Mouse (Mus musculus) liver, embryonic 14.5 days (tissue): ENCODE measurements around the gene Arglu1.

Experiments used
- CTCF ChIP-seq: IDR thresholded peaks from 2 replicates; pipeline ENCODE4 v1.5.1; 2016; ENCODE audit warnings: antibody characterized with exemption, low read depth, control low read depth
- EP300 ChIP-seq: IDR thresholded peaks from 2 replicates; pipeline ENCODE4 v1.6.1; 2016; ENCODE audit warnings: antibody characterized with exemption, low read depth

DNA sequence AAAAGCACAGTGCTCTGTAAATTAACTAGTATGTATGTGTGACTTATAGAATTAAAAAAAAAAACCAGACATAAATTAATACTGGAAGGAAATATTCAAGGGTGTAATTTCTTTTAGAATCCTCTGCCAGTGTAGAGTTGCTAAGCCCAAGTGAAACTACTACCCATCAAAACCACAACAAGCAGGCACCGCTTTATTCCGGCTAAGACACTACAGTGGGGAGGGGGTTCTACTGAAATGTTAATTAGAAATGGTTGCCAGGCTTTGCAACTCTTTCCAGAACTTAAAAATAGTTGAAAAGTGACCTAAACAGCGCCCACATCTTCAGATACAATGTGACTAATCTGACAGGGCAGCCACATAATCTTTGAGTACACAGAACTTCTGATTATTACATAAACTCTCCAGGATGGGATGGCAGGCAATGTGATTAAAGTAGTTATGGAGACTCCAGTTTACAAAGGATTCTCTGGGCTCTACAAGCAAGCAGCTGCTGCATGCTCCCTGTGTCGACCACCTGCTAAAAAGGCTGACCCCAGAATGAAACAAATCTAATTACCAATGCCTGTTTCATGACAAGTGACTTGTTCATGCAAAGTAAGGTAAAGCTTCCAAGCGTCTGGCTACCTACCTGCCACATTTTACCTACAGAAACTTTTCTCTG lies 32.5 kb downstream of the Arglu1 start:
- TF ChIP-seq CTCF (no peak), EP300 (no peak)
